Mouse (Mus musculus): Measurements from ENCODE around the gene Gpr101.

Gene Gpr101

DNA sequence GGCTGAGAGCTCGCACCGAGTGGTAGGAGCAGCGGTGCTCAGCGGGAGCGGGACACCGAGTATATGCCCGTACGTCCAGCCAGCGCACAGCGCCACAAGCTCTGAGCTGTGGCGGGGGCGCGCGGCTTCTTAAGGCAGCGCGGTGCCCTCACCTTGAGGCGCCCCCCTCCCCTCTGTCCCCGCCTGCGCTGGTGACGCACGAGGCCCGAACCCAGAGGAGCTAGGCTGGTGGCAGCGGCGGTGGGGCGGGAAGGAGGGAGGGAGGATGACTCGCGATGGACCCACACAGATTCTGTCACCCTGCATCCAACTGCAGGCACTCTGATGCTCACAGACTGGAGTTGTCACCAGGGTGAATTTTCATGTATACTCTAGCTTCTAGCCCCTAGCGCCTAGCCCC is at the start of gene Gpr101:
TSS of gene Gpr101 (minus strand) at position 124 of the 400 bp plus-strand sequence.
- no peak for DNase-seq

DNA sequence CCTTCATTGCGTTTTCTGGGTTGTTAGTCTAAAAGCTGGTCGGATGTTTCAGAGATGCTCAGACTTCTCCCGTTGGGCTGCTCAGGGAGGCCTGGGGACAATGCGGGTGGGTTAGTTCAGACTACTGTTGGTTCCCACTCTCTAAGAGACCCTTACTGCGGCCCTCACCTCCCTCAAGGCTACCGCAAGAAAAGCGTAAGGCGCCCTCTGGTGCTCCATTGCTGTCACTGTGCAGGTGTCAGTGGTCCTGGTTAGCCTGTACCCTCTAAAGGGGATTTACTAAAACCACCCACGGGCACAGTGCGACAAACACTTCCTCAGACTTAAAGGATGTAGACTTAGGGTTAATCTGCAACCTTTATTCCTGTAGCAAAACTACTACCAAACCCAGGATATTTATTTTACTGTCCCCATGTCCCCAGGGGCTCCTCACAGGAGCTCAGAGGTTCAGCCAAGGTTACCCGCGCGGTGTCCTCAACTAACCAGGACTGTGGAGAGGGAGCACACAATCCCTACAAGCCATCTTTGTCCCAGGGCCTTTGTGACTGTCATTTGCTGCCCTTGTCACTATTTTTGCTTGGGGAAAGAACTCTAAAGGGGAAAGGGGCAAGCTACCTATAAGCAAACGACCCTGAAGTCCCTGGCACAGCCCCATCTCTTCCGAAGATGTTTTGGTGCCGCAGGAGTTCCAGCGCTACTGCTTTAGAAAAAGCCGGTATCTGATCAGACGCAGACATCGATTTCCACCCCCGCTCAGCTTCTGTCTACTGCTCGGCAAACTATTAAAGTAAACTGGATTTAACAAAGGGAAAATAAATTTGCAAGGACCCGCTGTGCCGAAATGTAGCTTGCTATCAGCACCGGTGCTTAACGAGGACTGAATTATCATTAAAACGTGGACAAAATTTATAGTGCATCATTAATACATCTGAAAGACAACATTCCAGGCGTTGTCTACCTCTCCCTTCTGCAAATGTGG is 17.8 kb upstream of the Gpr101 start:
- no peak for DNase-seq

DNA sequence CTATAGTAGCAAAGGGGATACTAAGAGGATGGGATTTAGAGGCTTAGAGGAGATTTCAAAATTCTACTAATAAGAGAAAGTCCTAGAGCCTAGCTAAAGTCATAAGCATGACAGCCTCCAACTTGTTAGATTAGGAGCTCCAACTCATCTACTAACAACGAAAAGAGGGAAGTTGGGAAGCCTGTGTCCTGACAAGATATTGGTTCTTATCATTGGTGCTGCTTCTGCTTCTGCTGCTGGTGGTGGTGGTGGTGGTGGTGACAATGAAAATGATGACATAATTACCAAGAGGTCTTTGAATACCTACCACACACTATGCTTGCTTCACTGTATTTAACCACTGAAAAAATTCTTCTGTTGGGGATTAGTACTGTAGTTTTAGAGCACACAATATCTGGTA is 2.7 kb upstream of the Gpr101 start:
- DNase-seq: no peak
